Mouse (Mus musculus): ENCODE results near the gene Hoxa4.

Gene Hoxa4

GRCm38 (mm10) chr6:52164626-52165440 lies 26.7 kb downstream of the Hoxa4 start, which contains the start of gene Hoxa2:
TSS of gene Hoxa2 (minus strand) at chr6:52164831.
- no peak for DNase-seq (ENCODE audit: low spot score)

DNA sequence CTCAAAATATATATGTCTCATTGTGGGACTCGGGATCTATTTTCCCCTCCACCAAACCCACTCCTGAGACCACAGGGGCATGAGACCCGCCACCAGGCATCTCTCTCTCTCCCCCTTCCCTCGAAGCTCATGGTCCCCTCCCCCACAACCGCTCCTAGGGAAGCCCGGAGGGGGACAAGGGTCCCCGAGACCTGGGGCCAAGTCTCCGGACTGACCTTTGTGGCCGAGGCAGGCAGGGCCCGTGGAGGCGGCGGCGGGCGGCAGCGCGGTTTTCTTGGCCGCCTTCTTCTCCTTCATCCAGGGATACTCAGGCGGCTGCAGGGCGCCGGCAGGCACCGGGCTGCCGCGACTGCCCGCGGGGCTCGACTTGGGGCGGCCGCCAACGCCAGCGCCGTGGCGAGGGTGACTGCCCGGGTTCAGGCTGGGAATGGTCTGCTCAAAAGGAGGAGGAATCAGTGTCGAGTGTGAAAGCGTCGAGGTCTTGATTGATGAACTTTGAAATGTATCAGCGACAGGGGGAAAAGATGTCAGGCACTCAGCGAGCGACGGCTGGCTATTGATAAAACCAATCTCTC lies 27.4 kb downstream of the Hoxa4 start:
- no peak for DNase-seq (ENCODE audit: low spot score)

- DNase-seq (ENCODE audit: low spot score): no peak
These were observed 28.1 kb downstream of the Hoxa4 start for GRCm38 (mm10) chr6:52163366-52164031.

DNA sequence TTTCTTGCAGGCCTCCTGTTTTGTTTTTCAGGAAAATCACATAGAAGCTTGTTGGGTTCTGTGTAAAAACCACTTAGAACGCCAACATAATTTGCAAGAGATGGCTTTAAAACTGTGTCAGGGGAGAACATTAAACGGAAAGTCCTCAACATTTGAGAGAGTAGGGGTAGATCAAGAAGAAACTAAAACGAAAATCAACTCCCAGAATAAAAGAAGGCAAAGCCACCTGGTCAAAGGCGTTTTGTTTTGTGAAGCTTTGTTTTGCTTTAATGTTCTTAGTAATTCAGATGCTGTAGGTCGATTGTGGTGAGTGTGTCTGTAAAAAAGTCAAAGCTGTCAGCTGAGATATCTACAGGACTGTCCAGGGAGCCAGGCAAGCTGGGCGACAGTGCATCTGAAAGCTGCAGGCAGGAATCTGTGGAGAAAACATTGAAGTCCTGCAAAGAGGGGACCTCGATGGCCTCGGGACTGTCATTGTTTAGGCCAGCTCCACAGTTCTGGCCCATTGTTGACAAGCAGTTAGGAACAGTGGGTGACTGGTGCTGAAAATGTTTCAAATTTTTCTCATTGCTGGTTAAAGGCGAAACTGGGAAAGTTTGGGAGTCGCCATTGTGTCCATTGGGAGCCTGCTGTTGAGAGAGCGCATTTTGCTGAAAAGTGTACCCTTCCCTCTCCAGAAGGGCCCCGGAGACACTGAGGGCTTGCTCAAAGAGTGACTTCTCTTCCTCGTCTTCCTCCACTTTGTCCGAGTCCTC lies 28.8 kb downstream of the Hoxa4 start:
- no peak for DNase-seq (ENCODE audit: low spot score)

- no peak for DNase-seq (ENCODE audit: low spot score)
These were observed 29.5 kb downstream of the Hoxa4 start for GRCm38 (mm10) chr6:52162093-52162380.

DNA sequence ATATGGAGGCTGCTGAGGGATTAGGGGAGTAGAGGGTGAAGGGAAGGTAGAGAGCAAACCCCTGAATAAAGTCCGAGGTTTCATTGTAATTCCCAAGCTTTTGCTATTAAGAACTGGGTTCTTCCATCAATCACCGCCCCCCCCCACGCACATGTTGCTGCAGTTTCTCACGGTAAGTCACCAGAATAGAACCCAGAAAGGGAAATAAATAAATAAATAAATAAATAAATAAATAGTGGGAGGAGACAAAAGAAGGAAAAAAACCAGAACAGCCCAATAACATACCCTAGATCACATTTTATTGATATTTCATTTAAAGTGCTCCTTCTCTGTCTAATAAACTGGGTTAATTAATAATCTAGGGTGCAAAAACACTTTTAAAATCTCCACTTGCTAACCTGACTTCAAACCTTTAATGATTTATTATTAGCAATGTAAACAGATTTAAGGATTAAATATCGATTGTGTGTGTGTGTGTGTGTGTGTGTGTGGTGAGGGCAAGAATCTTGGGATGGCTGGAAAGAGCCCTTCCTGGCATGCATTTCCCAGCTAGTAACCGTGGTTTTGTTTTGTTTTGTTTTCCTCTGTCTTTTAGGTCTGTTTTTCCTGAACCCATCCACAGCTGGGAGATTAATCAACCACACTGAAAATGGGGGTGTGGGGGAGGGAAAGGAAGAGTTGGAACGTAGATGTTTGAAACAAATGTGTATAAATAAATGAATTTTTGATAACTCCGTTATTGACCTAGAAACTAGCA lies 30.0 kb downstream of the Hoxa4 start:
- DNase-seq (ENCODE audit: low spot score): no peak

- DNase-seq (ENCODE audit: low spot score): no peak
These were observed 30.8 kb downstream of the Hoxa4 start for GRCm38 (mm10) chr6:52160511-52161335.

- no peak for DNase-seq (ENCODE audit: low spot score)
These were observed 31.6 kb downstream of the Hoxa4 start for GRCm38 (mm10) chr6:52159979-52160378.

- DNase-seq (ENCODE audit: low spot score): no peak
These were observed 32.3 kb downstream of the Hoxa4 start for GRCm38 (mm10) chr6:52159164-52159761.

GRCm38 (mm10) chr6:52158276-52159051 lies 33.1 kb downstream of the Hoxa4 start, which contains the start of gene Hoxa1:
TSS of gene Hoxa1 (minus strand) at chr6:52158317.
- peak; percentile 67 for DNase-seq (ENCODE audit: low spot score)

GRCm38 (mm10) chr6:52157466-52158275 lies 33.9 kb downstream of the Hoxa4 start:
- DNase-seq (ENCODE audit: low spot score): no peak

DNA sequence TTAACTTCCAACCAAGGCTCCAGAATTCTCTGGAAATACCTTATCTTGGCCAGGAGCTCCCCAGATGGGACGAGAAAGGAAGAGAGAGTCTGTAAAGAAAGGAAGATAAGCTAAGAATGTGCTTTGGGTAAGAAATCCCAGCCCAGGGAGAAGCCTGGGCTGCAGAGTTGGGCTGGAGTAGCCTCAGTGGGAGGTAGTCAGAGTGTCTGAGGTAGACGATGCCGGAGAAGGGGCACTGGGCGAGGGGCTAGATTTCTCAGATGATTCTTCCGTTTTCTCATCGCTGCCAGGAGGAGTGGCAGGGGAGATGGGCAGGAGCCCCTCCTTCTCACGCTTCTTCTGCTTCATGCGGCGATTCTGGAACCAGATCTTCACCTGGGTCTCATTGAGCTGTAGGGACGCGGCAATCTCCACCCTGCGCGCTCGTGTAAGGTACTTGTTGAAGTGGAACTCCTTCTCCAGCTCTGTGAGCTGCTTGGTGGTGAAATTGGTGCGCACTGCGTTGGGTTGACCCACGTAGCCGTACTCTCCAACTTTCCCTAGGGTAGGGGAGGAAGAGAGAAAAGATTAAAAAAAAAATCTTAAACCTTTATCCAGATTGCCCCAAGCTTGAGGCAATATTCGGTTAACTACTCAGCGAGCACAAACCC lies 34.9 kb downstream of the Hoxa4 start:
- DNase-seq (ENCODE audit: low spot score): no peak

GRCm38 (mm10) chr6:52155471-52155870 lies 36.1 kb downstream of the Hoxa4 start:
- no peak for DNase-seq (ENCODE audit: low spot score)

- DNase-seq (ENCODE audit: low spot score): no peak
These were observed 37.5 kb downstream of the Hoxa4 start for GRCm38 (mm10) chr6:52154044-52154443.

GRCm38 (mm10) chr6:52153270-52153669 lies 38.3 kb downstream of the Hoxa4 start:
- no peak for DNase-seq (ENCODE audit: low spot score)

DNA sequence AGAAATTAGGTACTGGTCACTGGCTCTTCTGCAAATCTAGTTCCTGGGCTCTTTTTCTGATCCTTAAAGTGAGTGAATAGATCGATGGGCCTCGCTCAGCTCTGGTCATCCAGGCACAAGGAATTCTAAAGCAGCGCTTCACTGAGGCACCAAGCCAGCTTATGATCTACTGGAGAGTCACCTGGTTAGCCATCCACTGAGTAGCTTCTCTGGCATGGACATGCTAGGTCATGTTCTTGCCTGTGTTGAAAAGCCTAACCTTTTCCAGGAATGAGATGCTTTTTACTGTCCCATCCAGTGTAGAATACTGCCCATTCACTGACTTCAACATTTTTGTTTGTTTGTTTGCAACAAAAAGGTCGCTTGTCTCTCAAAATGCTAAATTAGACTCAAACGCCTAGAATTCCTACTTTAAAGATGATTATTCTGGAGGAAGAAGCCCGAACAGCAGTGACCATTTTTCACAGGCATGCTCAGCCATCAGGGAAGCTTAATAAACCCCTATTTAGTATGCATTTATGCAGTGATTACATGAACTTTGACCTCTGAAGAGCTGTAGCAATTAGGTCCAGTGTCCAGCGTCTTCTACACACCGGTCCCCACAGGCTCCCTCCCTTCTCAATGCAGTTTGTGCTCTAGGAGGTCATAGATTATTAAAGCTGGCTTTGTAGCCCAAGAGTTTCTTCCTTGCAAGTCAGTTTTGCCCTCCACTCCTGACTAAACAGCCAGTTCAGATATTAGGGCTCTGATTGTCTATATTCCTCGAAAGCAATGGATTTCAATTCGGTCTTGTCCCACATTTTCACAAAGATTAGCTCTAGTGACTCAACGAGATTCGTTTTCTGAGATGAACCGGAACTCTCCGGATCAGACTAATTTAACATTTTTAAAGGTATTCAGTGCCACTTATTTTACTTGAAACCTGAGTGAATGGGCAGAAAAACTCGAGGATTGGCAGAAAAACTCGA lies 39.0 kb downstream of the Hoxa4 start:
- no peak for DNase-seq (ENCODE audit: low spot score)

DNA sequence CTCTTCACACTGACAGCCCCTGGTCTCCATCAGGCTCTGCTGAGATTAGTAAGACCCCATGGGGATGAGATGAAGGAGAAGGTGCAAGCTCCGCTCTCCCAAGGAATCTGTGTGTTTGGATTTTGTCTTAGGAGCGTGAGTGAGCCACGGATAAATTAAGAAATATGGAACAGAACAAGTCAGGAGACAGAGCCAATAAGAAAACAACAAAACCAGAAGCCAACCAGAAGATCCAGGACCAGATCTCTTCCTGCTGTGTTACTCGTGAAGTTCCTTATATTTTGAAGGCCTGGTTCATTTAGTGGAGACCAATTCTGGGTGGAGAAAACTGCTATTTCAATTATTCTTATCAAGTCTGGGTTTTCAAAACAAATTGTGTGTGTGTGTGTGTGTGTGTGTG lies 40.0 kb downstream of the Hoxa4 start:
- no peak for DNase-seq (ENCODE audit: low spot score)

Measured in testis, postnatal 14 days (tissue).